Mouse (Mus musculus): ENCODE results near the gene Unc5a. TPM values are rescaled to one million over a fixed set of nuclear protein-coding genes. Genes with fewer than 3 reads are reported as not detected.

Unc5a gene
- total RNA-seq, 4 experiments from 2014 or later: 8.6 to 10.9 (median 10.2) TPM

DNA sequence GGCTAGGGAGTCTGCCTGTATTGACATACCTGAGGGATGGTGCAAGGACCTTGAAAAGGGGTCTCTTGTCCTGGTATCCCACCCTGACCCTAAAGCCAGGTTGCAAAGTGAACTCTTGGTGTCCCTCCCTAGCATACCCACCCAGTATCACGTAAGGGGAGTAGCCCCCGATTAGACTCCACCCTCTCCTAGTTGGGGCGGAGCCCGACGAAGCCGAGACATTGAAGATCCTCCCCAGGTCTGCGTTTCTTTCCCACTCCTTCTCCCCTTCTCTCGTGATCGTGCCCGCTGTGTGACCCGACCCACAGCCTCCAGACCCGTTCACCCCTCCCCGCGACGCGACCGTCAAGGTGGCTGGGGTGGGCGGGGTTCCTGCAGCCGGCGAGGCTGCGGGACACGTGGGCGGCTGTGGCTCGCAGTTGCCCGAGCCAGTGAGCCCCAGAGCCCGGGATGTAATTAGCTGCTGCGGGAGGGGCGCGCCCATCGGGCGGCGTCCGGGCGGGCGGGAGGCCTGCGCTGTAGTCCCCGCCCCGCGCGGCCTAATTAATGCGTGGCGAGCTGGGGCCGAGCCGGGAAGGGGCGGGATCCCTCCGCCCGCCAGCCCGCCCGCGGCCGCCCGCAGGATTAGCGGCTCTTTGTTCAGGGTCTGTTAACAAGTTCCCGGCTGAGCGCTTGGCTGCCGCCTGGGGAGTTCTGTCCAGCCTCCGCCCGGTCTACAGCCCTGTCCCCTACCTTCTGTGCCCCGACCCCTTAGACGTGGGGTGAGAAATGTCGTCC, 6.7 kb downstream of the Unc5a start:
- peak in 1 of 2 experiments; percentile 14 for DNase-seq (ENCODE audit: low spot score in 2 of 2)

DNA sequence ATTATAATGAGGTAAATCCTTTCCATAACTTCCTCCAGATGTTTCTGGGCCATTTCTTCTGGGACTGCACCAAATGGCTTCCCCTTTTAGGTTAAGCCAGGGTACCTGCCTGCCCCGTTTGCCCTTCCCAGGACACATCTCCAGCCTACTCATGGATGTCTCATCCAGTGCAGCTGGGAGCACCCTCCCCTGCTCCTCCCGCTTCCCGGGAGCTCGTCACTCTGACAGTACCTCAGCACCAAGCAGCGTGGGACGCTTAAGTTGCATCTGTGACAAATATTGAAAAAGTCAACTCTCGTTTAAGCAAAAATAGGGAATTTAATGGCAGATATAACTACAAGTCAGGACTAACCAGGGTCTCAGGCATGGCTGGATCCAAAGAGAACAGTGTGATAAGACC, 8.1 kb downstream of the Unc5a start:
- DNase-seq (ENCODE audit: low spot score in 2 of 2): no peak

DNA sequence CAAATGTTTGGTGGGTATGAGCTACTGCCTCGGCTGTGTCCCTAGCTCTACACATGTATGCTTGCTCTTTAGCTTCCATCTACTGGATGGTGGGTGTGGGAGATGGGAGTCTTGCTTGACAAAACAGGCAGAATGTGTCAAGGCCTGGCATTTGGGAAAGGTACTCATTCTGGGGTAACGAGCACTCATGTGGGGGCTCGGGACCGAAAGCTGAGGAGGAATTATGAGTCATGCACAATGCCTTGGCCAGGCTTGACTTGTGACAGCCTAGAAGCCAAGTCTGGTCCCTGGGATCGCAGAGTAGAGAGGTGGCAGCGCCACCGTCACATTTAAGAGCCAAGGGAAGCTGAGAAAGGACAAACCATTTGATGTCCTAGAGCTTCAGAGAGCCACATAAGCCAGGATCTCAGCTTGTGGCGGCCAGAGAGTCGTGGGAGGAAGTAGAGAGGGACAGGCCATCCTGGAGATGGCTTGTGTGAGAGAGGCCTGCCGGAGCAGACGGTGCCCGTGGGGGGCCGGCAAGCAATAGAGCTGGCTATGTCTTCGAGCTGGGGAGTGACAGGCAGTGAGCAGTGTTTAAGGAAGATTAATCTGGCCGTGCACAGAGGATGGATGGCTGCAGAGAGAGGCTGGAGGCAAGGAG, 10.0 kb downstream of the Unc5a start:
- DNase-seq (ENCODE audit: low spot score in 2 of 2): no peak

DNA sequence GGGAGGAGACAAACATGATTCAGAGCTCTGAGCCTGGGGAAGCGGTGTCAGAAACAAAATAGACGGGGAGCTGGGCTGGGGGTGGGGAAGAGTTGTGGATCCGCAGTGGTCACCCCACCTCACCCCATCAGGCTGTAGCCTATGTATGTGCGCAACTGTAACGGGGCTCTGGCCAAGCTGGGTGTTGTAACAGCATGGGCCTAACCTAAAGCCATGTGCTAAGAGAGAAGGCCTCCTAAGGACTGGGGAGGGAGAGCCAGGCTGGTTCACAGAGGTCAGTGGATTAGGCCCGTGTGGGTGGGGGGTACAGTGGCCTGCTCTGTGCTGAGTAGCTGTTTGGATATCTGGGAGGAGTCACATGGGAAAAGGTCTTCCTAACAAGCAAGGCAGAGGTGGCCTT, 10.6 kb downstream of the Unc5a start:
- DNase-seq (ENCODE audit: low spot score in 2 of 2): no peak

DNA sequence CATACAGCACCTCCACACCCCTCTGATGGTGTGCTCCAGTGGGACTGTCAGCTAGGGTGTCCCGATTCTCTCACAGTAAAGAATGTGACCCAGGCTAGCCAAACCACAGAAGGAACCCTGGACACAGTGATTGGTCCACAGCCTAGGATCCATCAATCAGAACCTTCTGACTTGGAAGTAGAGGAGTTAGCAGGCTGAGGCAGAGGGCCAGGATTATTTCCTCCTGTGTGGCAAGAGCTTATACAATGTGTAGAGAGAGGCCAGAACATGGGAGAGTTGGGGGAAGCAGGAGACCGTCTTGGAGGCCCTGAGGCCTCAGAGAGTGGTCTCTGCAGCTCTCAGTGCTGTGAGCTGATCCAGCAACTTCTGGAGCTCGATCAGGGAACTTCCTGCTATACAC, 11.3 kb downstream of the Unc5a start:
- no peak for DNase-seq (ENCODE audit: low spot score in 2 of 2)

DNA sequence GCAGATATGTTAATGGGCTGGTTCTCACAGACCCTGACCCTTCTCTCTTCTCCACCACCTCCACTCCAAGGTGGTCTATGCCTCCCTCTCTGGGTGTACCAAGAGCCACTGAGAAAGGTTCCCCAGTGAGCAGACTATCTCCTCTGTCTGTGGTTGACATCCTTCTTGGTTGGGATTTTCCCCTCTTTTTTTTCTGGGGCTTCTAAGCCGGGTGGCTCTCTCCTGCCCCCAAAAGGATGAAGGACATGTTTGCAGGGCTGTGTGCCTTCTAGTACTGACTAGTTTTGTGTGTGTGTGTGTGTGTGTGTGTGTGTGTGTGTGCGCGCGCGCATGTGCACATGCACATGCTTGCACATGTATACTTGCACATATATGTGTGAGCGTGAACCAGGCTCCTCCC, 16.0 kb downstream of the Unc5a start:
- DNase-seq (ENCODE audit: low spot score in 2 of 2): no peak

DNA sequence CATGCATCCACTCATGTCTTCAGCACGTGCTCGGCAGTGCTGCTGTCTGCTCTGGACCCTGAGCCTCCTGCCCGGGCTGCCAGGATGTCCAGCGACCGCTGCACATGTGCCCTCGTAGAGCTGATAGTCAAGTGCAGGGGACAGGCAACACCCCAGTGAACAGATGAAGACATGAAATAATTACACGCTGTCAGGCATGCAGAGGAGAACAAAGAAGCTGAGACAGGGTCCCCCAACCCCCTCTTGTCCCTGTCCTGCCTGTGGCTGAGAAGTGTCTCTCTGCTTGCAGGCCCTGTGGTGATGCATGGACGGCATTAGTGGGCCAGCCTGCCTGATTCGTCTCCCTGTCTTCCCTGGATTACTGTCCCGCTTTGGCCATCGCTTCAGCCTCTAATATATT, 18.3 kb downstream of the Unc5a start:
- DNase-seq (ENCODE audit: low spot score in 2 of 2): no peak

DNA sequence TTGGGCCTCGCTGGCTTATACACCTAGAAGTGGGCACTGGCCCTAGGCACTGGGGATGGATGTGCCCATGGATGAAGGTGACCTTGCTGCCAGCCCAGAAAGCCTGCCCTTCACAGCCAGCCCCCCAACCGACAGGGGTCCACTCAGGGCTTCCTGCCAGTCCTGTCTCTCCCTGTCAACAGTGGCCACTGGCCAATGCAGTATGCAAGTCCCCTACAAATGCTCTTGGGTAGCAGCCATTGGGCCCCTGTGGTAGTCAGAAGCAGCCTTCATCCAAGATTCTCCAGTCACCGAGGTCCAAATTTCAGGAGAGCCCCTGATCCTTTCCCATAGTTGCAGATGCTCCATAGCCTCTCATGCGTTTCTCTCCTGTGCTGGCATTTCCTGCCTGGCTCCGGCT, 19.4 kb downstream of the Unc5a start:
- DNase-seq (ENCODE audit: low spot score in 2 of 2): no peak

DNA sequence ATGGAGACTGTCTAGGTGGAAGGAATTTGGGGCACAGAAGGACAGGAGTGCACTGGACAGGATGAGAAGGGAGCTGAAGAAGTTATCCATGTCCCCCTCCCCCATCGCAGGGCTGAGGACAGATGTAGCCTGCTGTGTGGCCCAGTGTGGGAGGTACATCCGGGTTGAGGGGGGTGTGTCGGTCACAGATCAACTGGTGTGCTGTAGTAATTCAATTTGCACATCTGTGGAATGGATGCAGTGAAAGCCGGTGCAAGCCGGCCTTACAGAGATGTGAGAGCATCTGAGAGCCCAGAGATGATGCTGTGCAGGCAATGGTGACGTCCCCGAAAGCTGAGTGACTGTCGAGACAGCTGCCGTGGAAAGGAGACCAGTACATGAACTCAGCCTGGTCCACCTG, 20.3 kb downstream of the Unc5a start:
- no peak for DNase-seq (ENCODE audit: low spot score in 2 of 2)

DNA sequence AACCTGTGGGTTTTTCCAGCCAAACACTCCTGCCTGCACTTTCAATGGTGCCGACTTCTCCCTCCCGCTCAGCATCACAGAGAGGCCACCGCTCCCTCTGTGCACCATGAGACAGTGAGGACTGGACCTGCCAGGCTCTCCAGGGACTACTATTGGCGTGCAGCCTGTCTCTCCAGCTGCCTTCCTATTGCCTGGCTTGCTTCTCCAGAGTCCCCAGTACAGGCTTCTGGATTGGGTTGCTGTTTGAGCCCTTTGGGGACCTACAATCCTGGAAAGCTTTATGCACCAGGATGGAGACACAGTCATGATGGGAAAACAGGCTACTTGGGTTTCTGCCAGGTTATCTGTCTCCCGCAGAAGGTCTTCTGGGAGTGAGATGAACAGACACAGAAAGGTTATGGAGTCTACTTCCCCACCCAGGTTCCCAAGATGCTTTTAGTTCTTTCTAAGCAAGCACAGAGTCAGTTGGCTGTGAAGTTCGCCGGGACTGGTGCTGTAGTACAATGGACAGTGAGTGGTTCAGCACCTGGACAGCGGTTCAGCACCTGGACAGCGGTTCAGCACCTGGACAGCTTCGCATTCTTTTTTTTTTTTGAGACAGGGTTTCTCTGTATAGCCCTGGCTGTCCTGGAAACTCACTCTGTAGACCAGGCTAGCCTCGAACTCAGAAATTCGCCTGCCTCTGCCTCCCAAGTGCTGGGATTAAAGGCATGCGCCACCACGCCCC, 21.5 kb downstream of the Unc5a start:
- no peak for DNase-seq (ENCODE audit: low spot score in 2 of 2)

DNA sequence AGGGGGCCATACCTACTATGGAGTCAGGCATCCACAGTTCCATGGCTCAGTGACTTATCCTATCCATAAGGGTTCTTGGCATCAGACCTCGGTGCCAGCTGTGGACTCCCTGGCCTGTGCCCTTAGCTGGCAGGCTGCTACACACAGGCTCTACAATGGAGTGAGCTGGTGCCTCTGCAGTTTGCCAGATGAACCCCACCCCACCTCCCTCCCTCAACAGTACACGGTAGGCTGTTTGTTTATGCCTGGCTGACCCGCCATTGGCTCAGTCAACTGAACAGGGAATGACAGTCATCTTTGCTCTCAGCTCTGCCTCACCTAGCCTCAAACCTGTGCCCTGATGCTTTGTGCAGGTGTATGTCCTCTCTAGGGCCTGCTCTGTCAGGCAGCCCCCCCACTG, 26.3 kb downstream of the Unc5a start:
- no peak for DNase-seq (ENCODE audit: low spot score in 2 of 2)

DNA sequence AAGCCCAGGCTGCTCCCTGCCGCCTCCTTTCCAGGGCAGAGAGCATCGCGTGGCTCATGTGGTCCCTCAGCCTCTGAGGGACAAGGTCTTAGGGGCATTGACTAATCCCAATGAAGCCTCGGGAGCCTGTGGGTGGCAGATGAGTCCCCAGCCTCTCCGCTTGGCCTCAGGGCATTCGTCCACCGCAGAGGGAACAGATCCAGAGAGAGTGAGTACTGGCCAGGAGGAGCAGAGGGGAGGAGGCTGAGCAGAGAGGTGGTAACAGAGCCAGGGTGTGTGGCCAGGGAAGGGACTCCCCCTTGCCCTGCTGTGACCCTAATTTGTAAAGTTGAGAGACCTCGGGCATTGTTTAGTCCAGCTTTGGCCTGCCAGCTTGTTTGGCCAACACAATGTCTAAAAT, 29.6 kb downstream of the Unc5a start:
- no peak for DNase-seq (ENCODE audit: low spot score in 2 of 2)

DNA sequence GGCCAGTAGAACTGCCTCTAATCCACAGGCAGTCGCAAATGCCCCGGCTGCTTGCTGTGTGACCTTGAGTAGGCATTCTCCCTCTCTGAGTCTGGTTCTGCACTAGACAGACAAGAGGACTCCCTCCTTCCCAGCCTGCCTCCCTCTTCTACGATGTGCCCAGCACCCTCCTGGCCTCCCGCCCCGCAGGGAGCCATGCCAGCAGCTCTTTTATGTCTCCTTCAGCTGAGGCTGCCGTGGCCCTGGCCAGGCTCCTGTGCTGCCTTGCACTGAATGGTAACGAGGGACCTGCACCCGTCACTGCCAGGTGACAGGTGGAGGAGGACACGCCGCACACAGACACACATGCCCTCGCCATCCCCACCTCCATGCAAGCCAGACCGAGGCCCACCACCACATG, 31.7 kb downstream of the Unc5a start:
- DNase-seq (ENCODE audit: low spot score in 2 of 2): no peak

DNA sequence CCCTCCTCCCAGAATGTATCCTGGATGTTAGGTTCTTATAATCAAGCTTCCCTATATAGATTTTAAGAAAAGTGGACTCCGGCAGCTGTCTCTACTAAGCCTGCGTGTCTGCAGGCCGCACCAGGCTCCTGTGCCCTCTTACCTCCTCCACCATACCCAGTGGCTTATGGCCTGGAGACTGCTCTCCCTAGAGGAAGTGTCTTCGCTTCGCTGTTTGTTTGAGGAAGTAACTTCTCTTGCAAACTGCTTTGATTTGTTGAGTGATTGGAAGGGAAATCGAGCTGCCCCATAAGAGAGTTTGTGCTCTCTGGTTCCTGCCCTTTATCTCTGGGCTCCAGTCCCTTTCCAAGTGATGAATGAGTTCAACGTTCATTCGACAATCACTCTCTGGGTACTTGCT, 33.8 kb downstream of the Unc5a start:
- no peak for DNase-seq (ENCODE audit: low spot score in 2 of 2)

DNA sequence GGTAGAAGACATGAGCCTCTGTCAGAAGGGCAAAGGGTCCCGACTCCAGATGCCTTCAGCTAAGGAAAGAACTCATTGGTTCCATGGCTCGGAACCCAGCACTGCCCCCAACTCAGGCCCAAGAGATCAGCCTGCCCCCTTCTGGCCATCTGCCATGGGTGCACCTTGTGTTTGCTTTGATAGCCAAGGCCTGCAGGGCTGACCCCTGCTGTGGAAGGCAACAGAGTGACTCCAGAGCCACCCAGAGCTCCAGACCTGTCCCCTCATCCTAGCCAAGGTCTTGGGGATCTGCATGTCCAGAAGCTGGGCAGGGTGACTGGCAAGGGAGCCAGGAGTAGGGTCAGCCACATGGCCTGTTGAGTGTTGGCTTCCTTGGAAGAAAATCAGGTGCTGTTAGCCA, 34.4 kb downstream of the Unc5a start:
- no peak for DNase-seq (ENCODE audit: low spot score in 2 of 2)

DNA sequence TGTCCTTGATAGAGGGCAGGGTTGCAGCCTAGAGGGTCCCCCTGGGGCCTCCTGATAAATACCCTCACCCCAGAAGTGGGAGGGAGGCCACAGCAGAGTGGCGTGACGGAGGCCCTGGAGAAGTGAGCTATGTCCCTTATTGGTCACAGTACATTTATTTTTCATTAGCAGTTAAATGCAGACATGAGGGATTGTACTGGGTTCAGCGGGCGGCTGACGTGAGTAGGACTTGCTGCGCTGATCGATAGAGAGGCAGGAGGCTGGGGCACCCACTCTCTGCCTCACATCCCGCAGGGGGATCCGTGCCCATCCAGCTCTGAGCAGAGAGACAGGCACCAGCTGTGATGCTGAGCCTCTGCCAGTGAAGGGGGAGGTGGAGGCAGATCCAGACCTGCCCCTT, 38.2 kb downstream of the Unc5a start:
- no peak for DNase-seq (ENCODE audit: low spot score in 2 of 2)

DNA sequence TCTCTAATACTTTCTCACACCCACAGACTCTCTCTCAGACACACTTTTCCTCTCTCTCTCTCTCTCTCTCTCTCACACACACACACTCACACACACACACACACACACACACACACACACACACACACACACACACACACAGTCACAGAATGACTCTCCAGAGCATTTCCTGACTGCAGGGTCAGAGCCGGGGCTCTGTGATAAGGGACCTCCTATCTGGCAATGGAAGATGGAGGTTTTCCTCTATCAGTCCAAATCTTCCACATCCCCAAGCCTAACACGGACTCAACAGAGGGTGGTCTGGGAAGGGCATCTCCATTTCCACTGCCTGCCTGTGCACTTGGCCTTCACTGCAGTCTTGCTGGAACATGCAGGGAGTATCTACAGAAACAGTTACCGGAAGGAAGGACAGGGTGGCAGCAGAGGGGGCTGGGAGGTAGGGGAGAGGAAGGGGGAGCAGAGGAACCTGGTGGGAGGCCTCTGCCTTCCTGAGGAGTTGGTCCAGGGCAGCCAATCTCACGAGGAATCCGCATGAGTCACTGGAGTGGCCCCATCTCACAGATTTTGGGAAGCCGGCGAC, 39.1 kb downstream of the Unc5a start:
- DNase-seq (ENCODE audit: low spot score in 2 of 2): no peak

DNA sequence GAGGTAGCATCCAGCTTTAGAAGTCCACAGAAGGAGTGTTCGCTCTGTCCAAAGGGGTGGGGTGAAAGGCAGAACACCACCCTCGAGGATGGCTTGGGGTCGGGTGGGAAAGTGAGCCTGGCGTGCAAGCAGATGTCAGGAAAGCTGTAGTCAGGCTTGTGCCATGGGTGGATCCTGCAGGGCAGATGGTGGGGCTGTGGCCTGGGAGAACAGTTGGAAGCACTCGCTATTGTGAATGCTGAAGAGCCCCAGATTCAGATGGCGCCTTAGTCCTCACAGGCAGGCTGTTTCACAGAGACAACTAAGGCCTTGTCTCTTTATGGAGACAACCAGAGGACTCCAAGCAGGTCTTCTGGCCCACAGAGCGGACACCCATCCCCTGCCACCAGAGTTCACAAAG, 43.0 kb downstream of the Unc5a start:
- DNase-seq (ENCODE audit: low spot score in 2 of 2): no peak

DNA sequence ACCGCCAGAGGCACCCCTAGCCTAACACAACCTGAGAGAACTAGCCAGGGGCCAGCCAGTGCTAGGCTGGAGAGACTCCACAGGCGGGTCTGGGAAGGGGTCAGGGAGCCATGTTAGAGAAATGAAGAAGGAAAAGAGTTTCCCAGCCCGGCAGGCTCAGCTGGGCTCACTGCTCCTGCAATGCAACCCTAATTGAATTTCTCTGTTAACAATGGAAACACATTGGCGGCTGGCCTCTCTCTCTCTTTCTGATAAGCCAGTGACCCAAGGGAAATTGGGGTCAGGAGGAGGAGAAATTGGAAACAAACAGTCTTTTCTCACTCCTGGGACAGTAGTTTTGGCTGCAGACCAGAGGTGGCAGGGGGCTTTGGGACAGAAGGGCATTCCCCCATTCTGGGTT, 45.4 kb downstream of the Unc5a start:
- no peak for DNase-seq (ENCODE audit: low spot score in 2 of 2)

DNA sequence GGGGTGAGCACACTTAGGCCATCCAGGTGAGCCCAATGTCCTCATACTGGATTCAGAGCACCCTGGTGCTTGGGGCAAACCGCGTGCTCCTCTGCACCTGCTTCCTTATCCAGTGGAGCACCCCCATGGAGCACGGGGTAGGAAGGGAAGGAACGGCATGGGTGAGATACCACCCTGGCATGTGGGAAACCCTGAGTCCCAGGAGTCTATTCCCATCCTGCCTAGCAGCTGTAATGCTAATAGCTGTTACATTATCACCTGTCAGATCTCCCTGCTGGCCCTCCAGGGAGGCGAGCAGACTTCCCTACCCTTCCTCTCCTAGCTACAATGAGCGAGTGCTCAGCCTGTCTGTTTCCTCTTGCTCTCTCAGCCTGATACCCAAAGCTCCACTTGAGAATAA, 46.0 kb downstream of the Unc5a start:
- no peak for DNase-seq (ENCODE audit: low spot score in 2 of 2)

DNA sequence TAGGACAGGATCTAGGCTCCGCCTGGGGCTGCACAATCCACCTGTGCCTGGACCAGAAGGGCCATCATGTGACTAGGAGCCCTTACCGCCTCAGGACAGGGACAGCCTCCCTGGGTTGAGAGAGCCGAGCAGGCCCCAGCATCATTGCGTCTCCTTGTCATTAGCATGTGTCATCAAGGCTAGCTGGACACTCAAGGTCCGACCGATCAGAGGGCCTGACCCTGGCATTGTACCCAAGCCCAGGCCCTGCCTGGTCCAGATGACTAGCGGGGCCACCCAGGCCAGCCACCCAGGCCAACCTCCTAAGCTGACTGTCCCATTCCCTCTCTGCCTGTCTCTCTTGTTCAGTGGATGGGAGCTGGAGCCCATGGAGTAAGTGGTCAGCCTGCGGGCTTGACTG, 48.4 kb downstream of the Unc5a start:
- no peak for DNase-seq (ENCODE audit: low spot score in 2 of 2)

DNA sequence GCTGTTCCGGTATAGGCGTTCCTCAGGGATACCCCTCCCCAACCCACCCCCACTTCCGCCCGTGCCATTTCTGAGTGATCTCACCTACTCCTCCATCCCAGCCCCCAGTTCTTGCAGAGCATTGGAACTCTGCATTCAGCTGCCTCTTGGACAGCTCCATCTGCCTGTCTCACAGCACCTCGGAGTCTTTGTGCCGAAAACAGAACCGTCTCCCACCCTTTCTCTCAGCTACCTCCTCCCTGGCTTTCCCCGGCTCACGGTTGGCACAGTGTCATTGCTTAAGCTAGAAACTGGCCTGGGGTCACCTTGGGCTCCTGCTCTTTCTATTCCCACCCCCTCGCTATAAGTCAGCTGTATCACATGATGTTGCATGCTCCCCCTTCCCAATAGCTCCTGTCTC, 51.2 kb downstream of the Unc5a start:
- no peak for DNase-seq (ENCODE audit: low spot score in 2 of 2)

All from gastrocnemius, adult 8-10 months (tissue).